Mouse (Mus musculus) neural tube, embryonic 15.5 days (tissue): ENCODE measurements around the gene Emid1. TPM values are rescaled to one million over a fixed set of nuclear protein-coding genes. Genes with fewer than 3 reads are reported as not detected.

Experiments used
- ATAC-seq: fragments of 200-750 bp; cut with Nextera tagmentation; 2 replicates; pipeline ENCODE4 v1.8.0; 2017; ENCODE audit warnings: mild to moderate bottlenecking, moderate TSS enrichment, moderate library complexity; ENCODE audit not compliant: low FRiP score
- H3K27ac ChIP-seq: fragments of 300-500 bp; sonication (generic); replicated peaks from 2 replicates; pipeline ENCODE4 v1.5.1; 2015; ENCODE audit warnings: mild to moderate bottlenecking, inconsistent platforms
- H3K27me3 ChIP-seq: fragments of 300-500 bp; sonication (generic); replicated peaks from 2 replicates; pipeline ENCODE4 v1.6.1; 2015; ENCODE audit warnings: inconsistent platforms
- H3K36me3 ChIP-seq: fragments of 300-500 bp; sonication (generic); 2 replicates; pipeline ENCODE4 v1.6.1; 2015; ENCODE audit warnings: inconsistent platforms
- H3K4me1 ChIP-seq: fragments of 300-500 bp; sonication (generic); 2 replicates; pipeline ENCODE4 v1.6.1; 2015; ENCODE audit warnings: inconsistent platforms
- H3K4me2 ChIP-seq: fragments of 300-500 bp; sonication (generic); 2 replicates; pipeline ENCODE4 v1.6.1; 2015; ENCODE audit warnings: inconsistent platforms, mild to moderate bottlenecking, moderate library complexity
- H3K4me3 ChIP-seq: fragments of 300-500 bp; sonication (generic); replicated peaks from 2 replicates; pipeline ENCODE4 v1.5.1; 2015; ENCODE audit warnings: mild to moderate bottlenecking, inconsistent platforms
- H3K9ac ChIP-seq: fragments of 300-500 bp; sonication (generic); replicated peaks from 2 replicates; pipeline ENCODE4 v1.6.1; 2015; ENCODE audit warnings: mild to moderate bottlenecking, inconsistent platforms
- H3K9me3 ChIP-seq: fragments of 300-500 bp; sonication (generic); replicated peaks from 2 replicates; pipeline ENCODE4 v1.6.1; 2016; ENCODE audit warnings: inconsistent platforms
- WGBS: fragments of 180-500 bp; shearing (Covaris S2); methylation state at CpG from one replicate; pipeline ENCODE4 v1.1.7; 2015; ENCODE audit warnings: mixed read lengths; 5-methylcytosine and 5-hydroxymethylcytosine counted together
- polyA plus RNA-seq: library from polyadenylated mRNA; unstranded; fragments of >200 nt; fragmentation: Nextera tagmentation; extraction: Ambion mirVana; gene quantifications from 2 replicates; pipeline ENCODE4 v1.2.1, GENCODE M21; 2015

Emid1 gene
- polyA plus RNA-seq, 1 experiment from 2014 or later: 20.1 TPM

- Histone ChIP-seq H3K4me1 (peaks cover 10% of the 10 kb centered on the region), H3K27me3 (no peaks in the 10 kb centered on the region), H3K9ac (no peak overlapping the region), H3K27ac (no peak overlapping the region), H3K9me3 (no peaks in the 10 kb centered on the region), H3K36me3 (no peaks in the 10 kb centered on the region), H3K4me2 (no peak overlapping the region), H3K4me3 (no peak overlapping the region)
- WGBS: 74% methylated on average over 17 of the region's 17 CpGs
- ATAC-seq: no peak
Measured at GRCm38 (mm10) chr11:5160722-5161485, 8.8 kb upstream of the Emid1 start.

- ATAC-seq: no peak
- H3K27me3 ChIP-seq: peaks cover 6% of the 10 kb centered on the region; the same call in 1 of the 2 replicates
- H3K9ac ChIP-seq: no peak overlapping the region
- no peaks in the 10 kb centered on the region for H3K9me3 ChIP-seq
- H3K27ac ChIP-seq: no peak overlapping the region
- H3K36me3 ChIP-seq: no peaks in the 10 kb centered on the region
- H3K4me3 ChIP-seq: no peak overlapping the region
- WGBS: 90% methylated on average over 11 of the region's 11 CpGs
- peaks cover 12% of the 10 kb centered on the region for H3K4me1 ChIP-seq
- H3K4me2 ChIP-seq: no peak overlapping the region
Measured at GRCm38 (mm10) chr11:5158056-5158455, 6.0 kb upstream of the Emid1 start.

- Histone ChIP-seq H3K9me3 (no peaks in the 10 kb centered on the region), H3K4me3 (no peak overlapping the region), H3K9ac (no peak overlapping the region), H3K36me3 (no peaks in the 10 kb centered on the region), H3K4me1 (peaks cover 34% of the 10 kb centered on the region), H3K4me2 (no peak overlapping the region), H3K27me3 (peaks cover 9% of the 10 kb centered on the region; the same call in 1 of the 2 replicates), H3K27ac (0 out of 2 replicates have a peak overlapping the region, but pooled peaks have one; percentile 33)
- WGBS: 30% methylated on average over 10 of the region's 10 CpGs
- no peak for ATAC-seq
Measured at GRCm38 (mm10) chr11:5154961-5155805, 3.1 kb upstream of the Emid1 start.

GRCm38 (mm10) chr11:5151247-5151630 lies 818 bp downstream of the Emid1 start:
- no peak for ATAC-seq
- H3K9me3 ChIP-seq: no peaks in the 10 kb centered on the region
- peak overlapping the region; percentile 56; the same call in 1 of the 2 replicates for H3K9ac ChIP-seq
- H3K27ac ChIP-seq: no peak overlapping the region
- WGBS: 14% methylated on average over 4 of the region's 4 CpGs
- peaks cover 9% of the 10 kb centered on the region; the same call in 1 of the 2 replicates for H3K27me3 ChIP-seq
- peak overlapping the region; percentile 88 for H3K4me2 ChIP-seq
- peaks cover 47% of the 10 kb centered on the region for H3K4me1 ChIP-seq
- peak overlapping the region; percentile 49 for H3K4me3 ChIP-seq
- no peaks in the 10 kb centered on the region for H3K36me3 ChIP-seq

- 47% methylated on average over 9 of the region's 9 CpGs for WGBS
Measured at GRCm38 (mm10) chr11:5150416-5151246, 1.4 kb downstream of the Emid1 start.

GRCm38 (mm10) chr11:5149955-5150354 lies 2.1 kb downstream of the Emid1 start:
- Histone ChIP-seq H3K4me2 (no peak overlapping the region), H3K36me3 (no peaks in the 10 kb centered on the region), H3K4me1 (peaks cover 39% of the 10 kb centered on the region), H3K27ac (no peak overlapping the region), H3K27me3 (peaks cover 6% of the 10 kb centered on the region; the same call in 1 of the 2 replicates), H3K9me3 (no peaks in the 10 kb centered on the region), H3K4me3 (no peak overlapping the region), H3K9ac (no peak overlapping the region)
- 59% methylated on average over 9 of the region's 9 CpGs for WGBS
- peak; percentile 23; the same call in 1 of the 2 replicates for ATAC-seq

More at GRCm38 (mm10) chr11:5150416-5151246, 1.4 kb downstream of the Emid1 start:
- peak overlapping the region; percentile 88 for H3K4me2 ChIP-seq
- H3K27me3 ChIP-seq: peaks cover 9% of the 10 kb centered on the region; the same call in 1 of the 2 replicates
- no peak overlapping the region for H3K9ac ChIP-seq
- no peaks in the 10 kb centered on the region for H3K9me3 ChIP-seq
- no peak overlapping the region for H3K4me3 ChIP-seq
- H3K4me1 ChIP-seq: peaks cover 46% of the 10 kb centered on the region
- no peak overlapping the region for H3K27ac ChIP-seq
- no peak for ATAC-seq
- no peaks in the 10 kb centered on the region for H3K36me3 ChIP-seq

GRCm38 (mm10) chr11:5149249-5149648 lies 2.8 kb downstream of the Emid1 start:
- Histone ChIP-seq H3K4me2 (0 out of 2 replicates have a peak overlapping the region, but pooled peaks have one; percentile 5), H3K9ac (no peak overlapping the region), H3K36me3 (no peaks in the 10 kb centered on the region), H3K27ac (no peak overlapping the region), H3K9me3 (no peaks in the 10 kb centered on the region), H3K4me3 (no peak overlapping the region), H3K27me3 (0 out of 2 replicates have a peak, but pooled peaks cover 6% of the 10 kb centered on the region), H3K4me1 (peaks cover 36% of the 10 kb centered on the region)
- ATAC-seq: no peak
- 12% methylated on average over 7 of the region's 7 CpGs for WGBS

- H3K27me3 ChIP-seq: no peaks in the 10 kb centered on the region
- no peak for ATAC-seq
- no peaks in the 10 kb centered on the region for H3K36me3 ChIP-seq
- H3K4me1 ChIP-seq: peaks cover 20% of the 10 kb centered on the region
- no peak overlapping the region for H3K9ac ChIP-seq
- no peak overlapping the region for H3K27ac ChIP-seq
- no peak overlapping the region for H3K4me2 ChIP-seq
- H3K4me3 ChIP-seq: no peak overlapping the region
- 75% methylated on average over 3 of the region's 3 CpGs for WGBS
- H3K9me3 ChIP-seq: no peaks in the 10 kb centered on the region
Measured at GRCm38 (mm10) chr11:5145600-5145999, 6.5 kb downstream of the Emid1 start.

- Histone ChIP-seq H3K4me3 (no peak overlapping the region), H3K27me3 (no peaks in the 10 kb centered on the region), H3K27ac (no peak overlapping the region), H3K4me1 (peaks cover 10% of the 10 kb centered on the region), H3K36me3 (no peaks in the 10 kb centered on the region), H3K9me3 (no peaks in the 10 kb centered on the region), H3K4me2 (no peak overlapping the region), H3K9ac (no peak overlapping the region)
- ATAC-seq: no peak
- WGBS: 82% methylated on average over 2 of the region's 2 CpGs
Measured at GRCm38 (mm10) chr11:5141965-5142364, 10.1 kb downstream of the Emid1 start.

- H3K36me3 ChIP-seq: no peaks in the 10 kb centered on the region
- H3K9ac ChIP-seq: no peak overlapping the region
- H3K4me3 ChIP-seq: no peak overlapping the region
- H3K27me3 ChIP-seq: no peaks in the 10 kb centered on the region
- no peak for ATAC-seq
- H3K4me1 ChIP-seq: peaks cover 10% of the 10 kb centered on the region
- WGBS: 88% methylated on average over 5 of the region's 5 CpGs
- no peaks in the 10 kb centered on the region for H3K9me3 ChIP-seq
- no peak overlapping the region for H3K27ac ChIP-seq
- no peak overlapping the region for H3K4me2 ChIP-seq
Measured at GRCm38 (mm10) chr11:5141252-5141651, 10.8 kb downstream of the Emid1 start.

- H3K4me2 ChIP-seq: no peak overlapping the region
- no peak overlapping the region for H3K27ac ChIP-seq
- H3K27me3 ChIP-seq: no peaks in the 10 kb centered on the region
- H3K9me3 ChIP-seq: no peaks in the 10 kb centered on the region
- H3K4me3 ChIP-seq: no peak overlapping the region
- H3K9ac ChIP-seq: no peak overlapping the region
- 0 out of 2 replicates have a peak, but pooled peaks have one; percentile 28 for ATAC-seq
- no peaks in the 10 kb centered on the region for H3K36me3 ChIP-seq
- WGBS: 45% methylated on average over 8 of the region's 8 CpGs
- H3K4me1 ChIP-seq: peaks cover 10% of the 10 kb centered on the region
Measured at GRCm38 (mm10) chr11:5140619-5141018, 11.4 kb downstream of the Emid1 start.
